Mouse (Mus musculus): Measurements from ENCODE around the gene Arhgef9. TPM values are rescaled to one million over a fixed set of nuclear protein-coding genes. Genes with fewer than 3 reads are reported as not detected.

Arhgef9 gene
- total RNA-seq (2014; rRNA removed) (1.3 and 4.3 TPM in 2 replicates), polyA plus RNA-seq (2012; rRNA removed) (1.3 and 1.7 TPM in 2 replicates)

DNA sequence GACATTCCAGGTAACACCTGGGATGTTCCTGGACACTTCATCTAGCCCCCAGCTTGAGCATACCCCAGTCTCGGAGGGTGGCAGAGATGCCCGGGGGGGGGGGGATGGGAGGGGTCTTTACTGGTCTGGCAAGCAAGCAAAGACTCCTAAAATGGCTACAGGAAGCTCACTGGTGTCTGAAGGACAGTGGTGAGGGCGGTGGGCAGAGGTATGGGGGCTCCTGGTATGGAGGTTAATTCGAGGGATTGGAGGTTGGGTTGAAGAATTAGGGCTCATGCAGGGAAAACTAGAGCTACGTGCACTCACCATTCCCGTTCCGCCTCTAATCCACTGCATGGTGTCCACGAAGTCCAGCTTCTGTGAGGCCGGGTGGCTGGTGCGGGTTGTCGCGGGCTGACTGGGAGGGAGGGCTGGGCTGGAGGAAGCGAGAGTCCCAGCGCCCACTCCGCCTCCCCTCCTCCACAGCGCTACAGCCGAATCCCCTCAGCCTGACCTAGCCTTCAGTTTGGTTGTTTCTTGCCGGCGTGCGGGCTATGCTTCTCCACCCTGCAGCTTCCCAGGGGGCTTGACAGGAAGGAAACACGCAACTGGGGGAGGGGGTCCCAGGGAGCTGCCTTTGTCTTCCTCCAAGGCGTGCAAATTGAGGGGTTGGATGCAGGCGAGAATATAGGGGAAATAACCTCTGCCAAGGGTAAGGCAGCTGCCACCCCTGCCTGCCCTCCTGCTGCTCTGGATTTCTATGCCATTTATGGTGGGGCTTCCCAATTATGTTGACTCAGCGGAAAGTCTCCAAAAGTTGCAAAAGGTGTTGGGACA is at the start of gene Arhgef9:
Arhgef9 (minus strand) TSS at position 753 of the 816 bp plus-strand sequence.
- 10% methylated on average over 19 of the region's 24 CpGs for WGBS
- Histone ChIP-seq H3K4me3 (ENCODE audit: insufficient read depth, low read depth, low read length) (peak within 1 kb of the TSS; percentile 42; the same call in 1 of the 2 replicates), H3K36me3 (ENCODE audit: control insufficient read depth, insufficient read depth, low read length) (no peaks in the 10 kb centered on the region), H3K27ac (replicated peaks; ENCODE audit: insufficient read depth, low read depth, low read length) (no peak within 1 kb of the TSS), H3K27me3 (ENCODE audit: control insufficient read depth, insufficient read depth, low read length) (no peaks in the 10 kb centered on the region), H3K9ac (ENCODE audit: low read depth, low read length) (peak within 1 kb of the TSS; percentile 4; the same call in 1 of the 2 replicates), H3K4me1 (ENCODE audit: control insufficient read depth, insufficient read depth, low read length) (no peaks in the 10 kb centered on the region), H3K79me2 (ENCODE audit: control insufficient read depth, insufficient read depth, low read length) (no peaks in the 10 kb centered on the region)
- DNase-seq (ENCODE audit: extremely low read depth, low read depth, low spot score): no peak
- TF ChIP-seq POLR2A (IDR thresholded peaks at IDR 0.05; ENCODE audit: extremely low read depth, insufficient read depth, low read length) (no peak), CTCF (IDR thresholded peaks at IDR 0.05; ENCODE audit: low read depth, low read length) (no peak)

DNA sequence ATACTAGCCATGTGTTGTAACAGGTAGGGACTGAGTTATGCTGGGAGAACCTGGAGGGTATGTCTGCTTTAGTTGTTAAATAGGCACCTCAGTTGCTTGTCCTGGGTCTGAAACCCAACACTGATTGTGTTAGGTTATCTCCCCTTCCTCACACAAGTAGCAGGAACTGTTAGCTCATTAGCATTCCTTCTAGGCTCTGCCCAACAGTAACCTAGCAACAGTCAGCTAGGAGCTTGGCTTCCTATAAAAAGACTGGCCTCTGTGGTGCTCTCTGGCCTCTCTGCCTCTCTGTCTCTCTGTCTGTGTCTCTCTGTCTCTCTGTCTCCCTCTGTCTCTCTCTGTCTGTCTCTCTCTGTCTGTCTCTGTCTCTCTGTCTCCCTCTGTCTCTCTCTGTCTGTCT is 42.2 kb upstream of the Arhgef9 start:
- TF ChIP-seq CTCF (IDR thresholded peaks at IDR 0.05; ENCODE audit: low read depth, low read length) (no peak), POLR2A (IDR thresholded peaks at IDR 0.05; ENCODE audit: extremely low read depth, insufficient read depth, low read length) (no peak)
- Histone ChIP-seq H3K27ac (replicated peaks; ENCODE audit: insufficient read depth, low read depth, low read length) (no peak overlapping the region), H3K27me3 (ENCODE audit: control insufficient read depth, insufficient read depth, low read length) (no peaks in the 10 kb centered on the region), H3K79me2 (ENCODE audit: control insufficient read depth, insufficient read depth, low read length) (no peaks in the 10 kb centered on the region), H3K4me1 (ENCODE audit: control insufficient read depth, insufficient read depth, low read length) (no peaks in the 10 kb centered on the region), H3K9ac (ENCODE audit: low read depth, low read length) (no peak overlapping the region), H3K4me3 (ENCODE audit: insufficient read depth, low read depth, low read length) (no peak overlapping the region), H3K36me3 (ENCODE audit: control insufficient read depth, insufficient read depth, low read length) (no peaks in the 10 kb centered on the region)
- no peak for DNase-seq (ENCODE audit: extremely low read depth, low read depth, low spot score)

DNA sequence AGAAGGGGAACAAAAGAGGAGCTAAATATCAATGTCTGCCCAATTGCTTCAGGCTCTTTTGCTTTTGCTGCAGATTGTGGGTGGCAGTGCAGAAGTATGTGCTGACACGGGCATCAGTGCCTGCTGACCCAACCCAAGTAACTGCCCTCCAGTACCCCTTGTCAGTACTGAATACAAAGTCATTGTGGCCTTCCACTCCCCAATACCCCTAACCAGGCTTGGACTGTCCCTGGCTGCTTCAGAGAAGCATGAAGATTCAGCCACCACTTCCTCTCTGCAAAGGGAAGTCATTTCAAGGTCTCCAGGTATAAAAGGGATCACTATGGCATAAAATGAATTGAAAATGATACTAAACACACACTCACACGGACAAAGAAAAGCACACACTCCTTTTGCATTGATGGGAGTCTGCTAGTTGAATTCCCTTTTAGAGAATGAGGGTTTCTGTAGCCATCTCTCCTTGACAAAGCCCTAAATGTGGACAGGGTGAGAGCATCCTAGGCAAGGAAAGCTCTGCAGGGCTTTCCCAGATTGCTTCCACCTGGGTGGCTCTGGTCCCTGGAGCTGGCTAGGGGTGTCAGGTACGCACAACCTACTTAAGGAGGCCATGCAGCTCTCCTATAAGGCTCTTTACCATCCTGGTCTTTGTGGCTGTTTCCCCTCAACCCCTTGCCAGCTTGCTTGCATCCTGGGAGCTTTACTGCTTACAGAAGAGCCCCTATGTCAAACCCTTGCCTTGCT is 1.1 kb downstream of the Arhgef9 start:
- H3K4me3 ChIP-seq (ENCODE audit: insufficient read depth, low read depth, low read length): no peak overlapping the region
- 88% methylated on average over 3 of the region's 3 CpGs for WGBS
- no peaks in the 10 kb centered on the region for H3K4me1 ChIP-seq (ENCODE audit: control insufficient read depth, insufficient read depth, low read length)
- H3K79me2 ChIP-seq (ENCODE audit: control insufficient read depth, insufficient read depth, low read length): no peaks in the 10 kb centered on the region
- no peaks in the 10 kb centered on the region for H3K36me3 ChIP-seq (ENCODE audit: control insufficient read depth, insufficient read depth, low read length)
- TF ChIP-seq POLR2A (IDR thresholded peaks at IDR 0.05; ENCODE audit: extremely low read depth, insufficient read depth, low read length) (no peak), CTCF (IDR thresholded peaks at IDR 0.05; ENCODE audit: low read depth, low read length) (no peak)
- H3K9ac ChIP-seq (ENCODE audit: low read depth, low read length): no peak overlapping the region
- no peak for DNase-seq (ENCODE audit: extremely low read depth, low read depth, low spot score)
- H3K27me3 ChIP-seq (ENCODE audit: control insufficient read depth, insufficient read depth, low read length): no peaks in the 10 kb centered on the region
- H3K27ac ChIP-seq (replicated peaks; ENCODE audit: insufficient read depth, low read depth, low read length): no peak overlapping the region

GRCm38 (mm10) chrX:95175978-95176377 is 20.7 kb downstream of the Arhgef9 start:
- Histone ChIP-seq H3K9ac (ENCODE audit: low read depth, low read length) (no peak overlapping the region), H3K36me3 (ENCODE audit: control insufficient read depth, insufficient read depth, low read length) (no peaks in the 10 kb centered on the region), H3K79me2 (ENCODE audit: control insufficient read depth, insufficient read depth, low read length) (no peaks in the 10 kb centered on the region), H3K4me3 (ENCODE audit: insufficient read depth, low read depth, low read length) (no peak overlapping the region), H3K27ac (replicated peaks; ENCODE audit: insufficient read depth, low read depth, low read length) (no peak overlapping the region), H3K4me1 (ENCODE audit: control insufficient read depth, insufficient read depth, low read length) (no peaks in the 10 kb centered on the region), H3K27me3 (ENCODE audit: control insufficient read depth, insufficient read depth, low read length) (no peaks in the 10 kb centered on the region)
- DNase-seq (ENCODE audit: extremely low read depth, low read depth, low spot score): peak; percentile 21
- 0% methylated on average over 3 of the region's 3 CpGs for WGBS
- TF ChIP-seq CTCF (IDR thresholded peaks at IDR 0.05; ENCODE audit: low read depth, low read length): peak; percentile 37; the same call in 1 of the 2 replicates
- no peak for TF ChIP-seq POLR2A (IDR thresholded peaks at IDR 0.05; ENCODE audit: extremely low read depth, insufficient read depth, low read length)

- H3K36me3 ChIP-seq (ENCODE audit: control insufficient read depth, insufficient read depth, low read length): no peaks in the 10 kb centered on the region
- peaks cover 2% of the 10 kb centered on the region; the same call in 1 of the 2 replicates for H3K4me1 ChIP-seq (ENCODE audit: control insufficient read depth, insufficient read depth, low read length)
- H3K4me3 ChIP-seq (ENCODE audit: insufficient read depth, low read depth, low read length): peak overlapping the region; percentile 64
- H3K79me2 ChIP-seq (ENCODE audit: control insufficient read depth, insufficient read depth, low read length): no peaks in the 10 kb centered on the region
- WGBS: under 1% methylated on average over 16 of the region's 16 CpGs
- DNase-seq (ENCODE audit: extremely low read depth, low read depth, low spot score): peak; percentile 89
- H3K27me3 ChIP-seq (ENCODE audit: control insufficient read depth, insufficient read depth, low read length): no peaks in the 10 kb centered on the region
- peak overlapping the region; percentile 71 for H3K27ac ChIP-seq (replicated peaks; ENCODE audit: insufficient read depth, low read depth, low read length)
- TF ChIP-seq POLR2A (IDR thresholded peaks at IDR 0.05; ENCODE audit: extremely low read depth, insufficient read depth, low read length) (peak; percentile 58), CTCF (IDR thresholded peaks at IDR 0.05; ENCODE audit: low read depth, low read length) (no peak)
- peak overlapping the region; percentile 58 for H3K9ac ChIP-seq (ENCODE audit: low read depth, low read length)
Measured at GRCm38 (mm10) chrX:95166317-95166716, 30.3 kb downstream of the Arhgef9 start.
